Mouse (Mus musculus): ENCODE data around the gene Arhgap29. TPM values are rescaled to one million over a fixed set of nuclear protein-coding genes. Genes with fewer than 3 reads are reported as not detected.

The Arhgap29 gene
- total RNA-seq, 2 experiments from 2014 or later = 1.1 TPM; not detected in 1

GRCm38 (mm10) chr3:121940094-121940889 is 12.0 kb upstream of the Arhgap29 start:
- ATAC-seq (replicated peaks; ENCODE audit: low FRiP score, low TSS enrichment, poor library complexity, severe bottlenecking) = peak; percentile 79

DNA sequence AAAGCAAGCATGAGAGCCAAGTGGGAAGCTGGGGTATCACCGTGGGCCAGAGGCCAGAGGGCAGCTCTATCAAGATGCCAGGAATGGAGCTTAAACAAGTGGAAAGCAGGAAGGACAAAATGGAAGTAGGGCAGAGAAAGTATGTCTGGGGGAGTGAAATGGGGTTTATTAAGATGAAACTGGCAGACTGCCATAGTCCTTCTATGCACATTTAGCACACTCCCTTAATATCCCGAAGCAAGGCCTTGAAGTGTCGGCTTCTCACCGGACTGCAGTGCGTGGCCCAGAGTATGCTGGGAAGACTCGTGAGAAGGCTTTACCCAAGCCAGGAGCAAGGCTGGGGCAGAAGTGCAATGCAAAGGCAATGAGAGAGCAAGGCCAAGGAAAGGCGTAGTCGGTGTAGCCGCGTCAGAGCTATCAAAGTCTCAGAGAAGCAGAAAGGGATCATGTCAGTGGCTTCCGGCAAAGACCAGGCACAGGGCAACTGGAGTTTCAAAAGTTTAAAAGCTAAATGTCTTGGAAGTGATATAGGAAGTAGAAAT is 11.1 kb upstream of the Arhgap29 start:
- no peak; the same call in 1 of the 2 replicates for ATAC-seq (replicated peaks; ENCODE audit: low FRiP score, low TSS enrichment, poor library complexity, severe bottlenecking)

DNA sequence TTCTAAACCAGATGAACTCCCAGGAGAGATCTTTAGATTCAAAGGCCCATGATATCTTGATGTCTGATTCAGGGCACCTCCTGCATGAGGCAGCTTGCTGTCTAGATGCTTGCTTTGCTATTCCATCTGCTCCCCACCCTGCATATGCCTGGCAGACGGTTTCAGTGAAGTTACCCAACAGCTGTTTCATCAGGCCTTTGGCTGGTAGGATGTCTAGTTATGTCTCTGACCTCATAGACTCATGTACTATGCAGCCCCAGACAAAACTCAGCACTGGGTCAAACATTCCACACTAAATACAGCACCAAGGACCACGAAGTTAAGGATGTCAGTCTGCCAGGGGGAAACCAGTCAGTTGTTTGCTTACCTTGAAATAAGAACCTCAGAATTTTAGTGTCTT is 6.4 kb upstream of the Arhgap29 start:
- no peak for ATAC-seq (replicated peaks; ENCODE audit: low FRiP score, low TSS enrichment, poor library complexity, severe bottlenecking)

- no peak for ATAC-seq (replicated peaks; ENCODE audit: low FRiP score, low TSS enrichment, poor library complexity, severe bottlenecking)
Observed at GRCm38 (mm10) chr3:121946765-121947164, 5.6 kb upstream of the Arhgap29 start.

- no peak for ATAC-seq (replicated peaks; ENCODE audit: low FRiP score, low TSS enrichment, poor library complexity, severe bottlenecking)
Observed at GRCm38 (mm10) chr3:121950139-121950538, 2.2 kb upstream of the Arhgap29 start.

- ATAC-seq (replicated peaks; ENCODE audit: low FRiP score, low TSS enrichment, poor library complexity, severe bottlenecking) = no peak
Observed at GRCm38 (mm10) chr3:121951116-121951515, 1.2 kb upstream of the Arhgap29 start.

DNA sequence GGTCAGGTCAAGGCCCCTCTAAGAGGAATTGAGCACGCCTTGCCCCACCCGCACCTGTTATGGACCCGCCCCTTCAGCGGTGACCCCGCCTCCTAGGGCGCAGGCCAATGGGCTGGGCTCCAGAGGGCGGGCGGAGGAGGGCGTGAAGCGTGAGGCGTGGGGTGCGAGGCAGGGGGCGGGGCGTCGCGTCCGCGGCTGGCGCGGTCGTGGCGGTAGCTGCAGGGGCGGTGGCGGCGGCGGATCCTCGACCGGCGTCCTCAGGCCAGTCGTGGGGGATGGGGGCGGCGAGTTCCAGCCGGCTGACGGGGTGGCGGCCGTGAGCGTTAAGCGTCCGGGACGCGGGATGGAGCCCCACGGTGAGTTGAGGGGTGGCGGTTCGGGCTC is 700 bp downstream of the Arhgap29 start:
- peak; percentile 98 for ATAC-seq (replicated peaks; ENCODE audit: low FRiP score, low TSS enrichment, poor library complexity, severe bottlenecking)

DNA sequence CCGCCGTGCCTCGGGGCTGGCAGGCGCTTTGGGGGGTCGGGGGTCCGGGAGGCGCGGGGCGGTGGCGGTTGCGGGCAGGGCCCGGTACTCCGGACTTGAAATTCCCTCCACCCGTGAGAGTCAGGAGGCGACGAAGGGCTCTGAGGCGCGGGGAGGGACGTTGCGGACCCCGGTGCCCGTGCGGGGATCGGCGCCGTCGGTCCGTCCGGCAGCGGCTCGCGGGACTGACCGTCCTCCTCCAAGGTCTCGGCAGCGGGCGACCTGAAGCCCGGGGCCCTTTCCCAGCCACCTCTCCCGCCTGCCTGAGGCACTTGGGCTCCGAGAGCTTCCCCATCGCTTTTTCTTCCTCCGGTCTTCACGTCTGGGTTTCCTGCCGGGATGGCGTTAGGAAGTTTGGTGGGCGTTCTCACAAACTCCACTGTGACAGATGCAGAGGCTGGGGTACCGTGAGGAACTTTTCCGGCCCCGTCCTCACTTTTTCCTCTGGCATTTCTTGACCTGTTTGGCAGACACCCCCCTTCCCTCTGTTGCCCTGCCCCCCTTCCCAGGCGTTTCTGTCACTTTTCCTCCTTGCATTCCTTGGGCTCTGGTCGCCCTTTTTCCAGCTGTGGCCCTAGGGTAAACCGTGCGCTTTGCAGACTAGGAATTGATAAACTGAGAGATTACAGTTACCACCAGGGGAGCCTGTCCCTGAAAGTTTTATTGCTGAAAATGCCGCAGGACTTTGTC is 1.3 kb downstream of the Arhgap29 start:
- 0 out of 2 replicates have a peak, but pooled peaks have one; percentile 25 for ATAC-seq (replicated peaks; ENCODE audit: low FRiP score, low TSS enrichment, poor library complexity, severe bottlenecking)

DNA sequence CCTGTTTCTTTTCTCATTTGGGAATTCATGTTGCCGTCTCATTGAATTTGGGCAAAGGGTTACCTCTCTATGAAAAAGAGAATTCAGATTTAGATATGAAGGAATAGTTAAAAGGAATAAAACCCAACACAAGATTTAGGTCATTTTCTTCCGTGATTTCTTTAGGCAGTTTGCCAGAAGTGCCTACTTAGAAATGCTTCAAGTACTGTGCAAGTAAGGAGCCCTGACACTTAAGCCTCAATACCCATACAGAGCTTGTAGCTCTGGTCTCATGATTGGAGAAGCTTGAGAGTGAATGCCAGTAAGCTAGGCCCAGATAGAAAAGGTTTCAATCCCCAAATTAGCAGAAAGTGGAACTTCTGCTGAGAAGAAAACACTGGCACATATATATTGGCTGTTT is 2.1 kb downstream of the Arhgap29 start:
- ATAC-seq (replicated peaks; ENCODE audit: low FRiP score, low TSS enrichment, poor library complexity, severe bottlenecking) = no peak

- ATAC-seq (replicated peaks; ENCODE audit: low FRiP score, low TSS enrichment, poor library complexity, severe bottlenecking) = no peak
Observed at GRCm38 (mm10) chr3:121955527-121955926, 3.2 kb downstream of the Arhgap29 start.

DNA sequence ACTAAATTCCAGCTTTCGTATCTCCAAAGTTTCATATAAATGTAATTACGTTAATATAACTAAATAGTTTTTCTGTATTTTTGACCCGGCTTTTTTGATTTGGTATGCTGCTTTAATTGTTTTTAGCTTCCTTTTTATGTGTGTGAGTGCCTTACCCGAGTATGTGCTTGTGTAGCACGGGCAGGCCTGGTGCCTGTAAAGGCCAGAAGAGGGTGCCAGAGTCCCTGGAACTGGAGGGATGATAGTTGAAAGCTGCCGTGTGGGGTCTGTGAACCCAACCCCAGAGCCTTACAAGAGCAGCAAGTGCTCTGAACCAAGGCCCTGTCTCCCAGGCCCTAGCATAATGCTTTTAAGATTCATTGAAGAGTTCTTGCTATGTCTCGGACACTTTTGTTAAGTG is 4.4 kb downstream of the Arhgap29 start:
- ATAC-seq (replicated peaks; ENCODE audit: low FRiP score, low TSS enrichment, poor library complexity, severe bottlenecking) = no peak

- no peak for ATAC-seq (replicated peaks; ENCODE audit: low FRiP score, low TSS enrichment, poor library complexity, severe bottlenecking)
Observed at GRCm38 (mm10) chr3:121957606-121958344, 5.4 kb downstream of the Arhgap29 start.

DNA sequence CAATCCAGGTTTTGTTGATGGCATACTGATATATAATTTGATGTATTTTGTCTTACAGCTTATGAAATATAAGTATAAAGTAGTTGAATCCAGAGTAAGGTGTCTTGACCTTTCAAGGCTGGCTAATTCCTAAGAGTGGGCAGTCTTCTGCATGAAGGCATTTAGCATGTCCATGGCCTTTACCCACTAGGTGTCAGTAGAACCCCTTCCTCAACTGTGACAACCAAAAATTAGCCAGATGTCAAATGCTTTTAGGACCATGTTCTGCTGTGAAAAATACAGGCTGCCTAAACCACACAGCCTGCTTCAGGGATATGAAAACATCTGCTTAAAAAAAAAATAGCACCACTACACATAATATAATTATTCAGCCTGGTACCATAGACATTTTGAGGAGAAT is 11.8 kb downstream of the Arhgap29 start:
- ATAC-seq (replicated peaks; ENCODE audit: low FRiP score, low TSS enrichment, poor library complexity, severe bottlenecking) = no peak

DNA sequence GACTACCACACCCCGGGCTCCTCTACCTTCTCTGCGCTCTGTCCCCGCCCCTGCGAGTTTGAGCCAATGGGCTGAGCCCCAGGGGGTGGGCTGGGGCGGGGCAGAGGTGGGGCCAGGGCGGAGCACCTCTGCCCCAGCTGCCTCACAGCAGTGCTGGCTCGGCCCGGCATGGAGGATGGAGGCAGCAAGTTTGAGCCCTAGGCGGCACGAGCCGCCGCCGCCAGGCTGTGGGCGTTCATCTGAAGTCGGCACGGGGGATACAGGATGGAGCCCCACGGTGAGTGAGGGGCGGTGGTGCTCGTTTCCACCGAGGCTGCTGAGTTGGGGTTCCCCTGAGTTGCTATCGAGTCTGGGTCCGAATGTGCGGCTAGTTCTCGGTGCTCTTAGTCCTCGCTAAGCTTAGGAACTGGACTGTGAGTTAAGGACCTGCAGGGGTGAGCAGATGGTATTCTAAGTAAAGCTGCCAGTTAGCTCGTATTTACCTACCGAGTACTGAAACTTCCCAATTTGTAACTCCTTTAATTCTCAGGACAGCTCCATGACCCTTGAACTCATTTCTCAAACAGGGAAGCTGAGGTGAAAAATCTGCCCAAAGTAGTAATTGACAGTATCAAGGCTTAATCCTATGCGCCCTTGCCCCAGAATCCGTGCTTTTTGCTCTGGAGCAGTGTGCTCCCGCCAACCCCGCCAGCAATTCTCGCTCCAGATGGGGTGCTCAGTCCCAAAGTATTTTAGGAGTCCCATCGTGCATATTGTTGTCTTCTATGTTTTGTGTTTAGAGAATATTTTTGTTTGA is 15.5 kb downstream of the Arhgap29 start:
- peak; percentile 100 for ATAC-seq (replicated peaks; ENCODE audit: low FRiP score, low TSS enrichment, poor library complexity, severe bottlenecking)

- ATAC-seq (replicated peaks; ENCODE audit: low FRiP score, low TSS enrichment, poor library complexity, severe bottlenecking) = no peak
Observed at GRCm38 (mm10) chr3:121968621-121969020, 16.3 kb downstream of the Arhgap29 start.

DNA sequence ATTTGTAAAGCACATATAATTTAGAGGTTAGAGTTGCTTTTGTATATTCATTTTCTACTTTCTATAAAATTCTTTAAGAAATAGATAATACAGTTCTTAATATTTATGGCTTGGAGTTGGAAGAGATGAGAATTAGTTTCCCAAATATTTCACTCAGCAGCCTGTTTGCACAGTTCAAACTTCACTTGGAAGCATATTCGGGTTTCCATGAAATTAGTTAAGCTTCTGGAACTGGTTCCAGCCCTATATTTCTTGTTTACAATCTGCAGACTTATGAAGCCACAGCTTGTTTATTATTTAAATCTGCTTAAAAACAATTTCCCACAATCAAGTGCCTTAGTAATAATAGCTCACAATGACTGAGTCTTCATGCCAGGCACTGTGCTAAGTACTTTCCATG is 17.1 kb downstream of the Arhgap29 start:
- no peak for ATAC-seq (replicated peaks; ENCODE audit: low FRiP score, low TSS enrichment, poor library complexity, severe bottlenecking)

- ATAC-seq (replicated peaks; ENCODE audit: low FRiP score, low TSS enrichment, poor library complexity, severe bottlenecking) = no peak
Observed at GRCm38 (mm10) chr3:121973761-121974160, 21.4 kb downstream of the Arhgap29 start.

GRCm38 (mm10) chr3:121975381-121975780 is 23.0 kb downstream of the Arhgap29 start:
- no peak for ATAC-seq (replicated peaks; ENCODE audit: low FRiP score, low TSS enrichment, poor library complexity, severe bottlenecking)

DNA sequence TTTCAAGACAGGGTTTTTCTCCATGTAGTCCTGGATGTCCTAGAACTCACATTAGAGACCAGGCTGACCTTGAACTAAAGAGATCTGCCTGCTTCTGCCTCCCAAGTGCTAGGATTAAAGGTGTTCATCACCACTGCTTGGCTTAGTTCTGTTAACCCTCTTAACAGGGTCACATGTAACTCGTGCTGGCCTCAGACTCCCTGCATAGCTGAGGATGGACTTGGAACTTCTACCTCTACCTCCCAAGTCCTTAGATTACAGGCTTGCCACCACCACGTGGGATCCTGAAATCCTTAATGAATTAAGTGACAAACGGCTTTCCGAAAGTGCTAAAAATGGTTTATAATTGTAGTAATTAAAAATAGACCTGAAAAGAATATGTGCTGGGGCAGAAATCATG is 29.0 kb downstream of the Arhgap29 start:
- ATAC-seq (replicated peaks; ENCODE audit: low FRiP score, low TSS enrichment, poor library complexity, severe bottlenecking) = no peak
